Mouse (Mus musculus): ENCODE results near the gene Rpl3l.

Rpl3l gene

GRCm38 (mm10) chr17:24742307-24742706 is 14.7 kb downstream of the Rpl3l start:
- no peak for DNase-seq (ENCODE audit: low read depth, low spot score)

GRCm38 (mm10) chr17:24743896-24744295 is 16.3 kb downstream of the Rpl3l start:
- DNase-seq (ENCODE audit: low read depth, low spot score): no peak

- DNase-seq (ENCODE audit: low read depth, low spot score): no peak
These were observed 16.8 kb downstream of the Rpl3l start for GRCm38 (mm10) chr17:24744381-24744780.

- peak; percentile 89 for DNase-seq (ENCODE audit: low read depth, low spot score)
These were observed 18.2 kb downstream of the Rpl3l start for GRCm38 (mm10) chr17:24745526-24746497.

- DNase-seq (ENCODE audit: low read depth, low spot score): peak; percentile 54
These were observed 19.4 kb downstream of the Rpl3l start for GRCm38 (mm10) chr17:24746986-24747385.

GRCm38 (mm10) chr17:24751528-24751927 is 23.9 kb downstream of the Rpl3l start:
- no peak for DNase-seq (ENCODE audit: low read depth, low spot score)

GRCm38 (mm10) chr17:24752415-24753394 is 25.1 kb downstream of the Rpl3l start, which contains the start of gene Hs3st6:
TSS of gene Hs3st6 (plus strand) at chr17:24752988.
- peak; percentile 81 for DNase-seq (ENCODE audit: low read depth, low spot score)

- no peak for DNase-seq (ENCODE audit: low read depth, low spot score)
These were observed 29.8 kb downstream of the Rpl3l start for GRCm38 (mm10) chr17:24757394-24757793.

- no peak for DNase-seq (ENCODE audit: low read depth, low spot score)
These were observed 33.5 kb downstream of the Rpl3l start for GRCm38 (mm10) chr17:24761121-24761520.

GRCm38 (mm10) chr17:24765016-24765905 is 37.6 kb downstream of the Rpl3l start:
- DNase-seq (ENCODE audit: low read depth, low spot score): no peak

- peak; percentile 37 for DNase-seq (ENCODE audit: low read depth, low spot score)
These were observed 38.8 kb downstream of the Rpl3l start for GRCm38 (mm10) chr17:24766266-24766875.

GRCm38 (mm10) chr17:24769146-24769545 is 41.5 kb downstream of the Rpl3l start:
- no peak for DNase-seq (ENCODE audit: low read depth, low spot score)

- peak; percentile 77 for DNase-seq (ENCODE audit: low read depth, low spot score)
These were observed 45.6 kb downstream of the Rpl3l start for GRCm38 (mm10) chr17:24773241-24773640.

- no peak for DNase-seq (ENCODE audit: low read depth, low spot score)
These were observed 47.6 kb downstream of the Rpl3l start for GRCm38 (mm10) chr17:24775173-24775572.

- DNase-seq (ENCODE audit: low read depth, low spot score): no peak
These were observed 49.5 kb downstream of the Rpl3l start for GRCm38 (mm10) chr17:24777073-24777472.

- no peak for DNase-seq (ENCODE audit: low read depth, low spot score)
These were observed 53.2 kb downstream of the Rpl3l start for GRCm38 (mm10) chr17:24780821-24781220.
